Mouse (Mus musculus): ENCODE results near the gene Srrt. TPM values are rescaled to one million over a fixed set of nuclear protein-coding genes. Genes with fewer than 3 reads are reported as not detected.

Srrt gene
- total RNA-seq, 1 experiment: 350 TPM

DNA sequence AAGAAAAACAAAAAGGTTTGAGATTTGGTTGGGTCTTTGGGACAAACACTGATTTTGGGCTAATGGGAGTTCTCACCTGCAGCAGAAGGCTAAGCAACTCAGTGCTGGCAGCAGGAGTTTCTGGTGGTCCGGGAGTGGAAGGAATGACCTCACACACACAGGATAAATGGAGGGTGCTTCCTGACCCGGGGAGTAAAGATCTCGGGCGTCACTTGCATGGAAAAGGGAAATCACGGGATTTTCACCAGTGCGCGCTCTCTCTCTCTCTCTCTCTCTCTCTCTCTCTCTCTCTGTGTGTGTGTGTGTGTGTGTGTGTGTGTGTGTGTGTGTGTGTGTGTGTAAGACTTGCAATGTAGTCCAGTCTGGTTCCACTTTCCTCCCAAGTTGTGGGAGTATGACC, 40.4 kb upstream of the Srrt start:
- in situ Hi-C loops (cut with MboI; ENCODE audit: low sequenced_read_pairs in 2 of 2, unreplicated experiment in 2 of 2): no loop called here
- Histone ChIP-seq H3K9me3 (ENCODE audit: control insufficient read depth, insufficient read depth, low read depth, low read length) (no peaks in the 10 kb centered on the region), H3K4me3 (ENCODE audit: insufficient read depth in 1 of 2, low read depth in 1 of 2, low read length in 2 of 2, poor library complexity in 1 of 2, severe bottlenecking in 1 of 2) (no peak overlapping the region), H3K4me1 (ENCODE audit: control insufficient read depth in 2 of 2, insufficient read depth in 2 of 2, low read length in 2 of 2, poor library complexity in 1 of 2) (peaks cover 3 to 14% of the 10 kb centered on the region in 2 experiments; a peak in 3 of 4 replicates), H3K27ac (ENCODE audit: insufficient read depth, low read depth, low read length, poor library complexity, severe bottlenecking) (no peak overlapping the region), H3K36me3 (ENCODE audit: control insufficient read depth, insufficient read depth, low read length, poor library complexity, severe bottlenecking) (no peaks in the 10 kb centered on the region), H3K9ac (ENCODE audit: insufficient read depth, low read depth, low read length, poor library complexity, severe bottlenecking) (no peak overlapping the region)
- DNase-seq (ENCODE audit: low read depth, low spot score): no peak
- TF ChIP-seq ZC3H11A (IDR thresholded peaks at IDR 0.05; ENCODE audit: borderline replicate concordance, low read depth, low read length) (no peak), MAFK (IDR thresholded peaks at IDR 0.05; ENCODE audit: insufficient read depth, low read depth, low read length) (no peak), HCFC1 (IDR thresholded peaks at IDR 0.05; ENCODE audit: borderline replicate concordance, insufficient read depth, low read length) (no peak), CHD2 (IDR thresholded peaks at IDR 0.05; ENCODE audit: low read depth, low read length) (no peak), ZNF384 (IDR thresholded peaks at IDR 0.05; ENCODE audit: low read depth, low read length) (no peak)

GRCm38 (mm10) chr5:137346983-137347382, 39.5 kb upstream of the Srrt start:
- in situ Hi-C loops (cut with MboI; ENCODE audit: low sequenced_read_pairs in 2 of 2, unreplicated experiment in 2 of 2): no loop called here
- H3K27ac ChIP-seq (ENCODE audit: insufficient read depth, low read depth, low read length, poor library complexity, severe bottlenecking): no peak overlapping the region
- no peak for DNase-seq (ENCODE audit: low read depth, low spot score)

GRCm38 (mm10) chr5:137346388-137346787, 38.9 kb upstream of the Srrt start:
- in situ Hi-C loops (cut with MboI; ENCODE audit: low sequenced_read_pairs in 2 of 2, unreplicated experiment in 2 of 2): no loop called here
- no peak overlapping the region for H3K27ac ChIP-seq (ENCODE audit: insufficient read depth, low read depth, low read length, poor library complexity, severe bottlenecking)
- no peak overlapping the region for H3K9ac ChIP-seq (ENCODE audit: insufficient read depth, low read depth, low read length, poor library complexity, severe bottlenecking)
- no peaks in the 10 kb centered on the region for H3K9me3 ChIP-seq (ENCODE audit: control insufficient read depth, insufficient read depth, low read depth, low read length)
- H3K4me3 ChIP-seq (ENCODE audit: insufficient read depth in 1 of 2, low read depth in 1 of 2, low read length in 2 of 2, poor library complexity in 1 of 2, severe bottlenecking in 1 of 2): no peak overlapping the region
- no peaks in the 10 kb centered on the region for H3K36me3 ChIP-seq (ENCODE audit: control insufficient read depth, insufficient read depth, low read length, poor library complexity, severe bottlenecking)
- peaks cover 3 to 7% of the 10 kb centered on the region in 2 experiments; a peak in 3 of 4 replicates for H3K4me1 ChIP-seq (ENCODE audit: control insufficient read depth in 2 of 2, insufficient read depth in 2 of 2, low read length in 2 of 2, poor library complexity in 1 of 2)
- DNase-seq (ENCODE audit: low read depth, low spot score): no peak
- TF ChIP-seq MAFK (IDR thresholded peaks at IDR 0.05; ENCODE audit: insufficient read depth, low read depth, low read length) (no peak), ZNF384 (IDR thresholded peaks at IDR 0.05; ENCODE audit: low read depth, low read length) (peak; percentile 58; the same call in 1 of the 2 replicates), HCFC1 (IDR thresholded peaks at IDR 0.05; ENCODE audit: borderline replicate concordance, insufficient read depth, low read length) (no peak)

More at GRCm38 (mm10) chr5:137346983-137347382, 39.5 kb upstream of the Srrt start:
- Histone ChIP-seq H3K9ac (ENCODE audit: insufficient read depth, low read depth, low read length, poor library complexity, severe bottlenecking) (no peak overlapping the region), H3K36me3 (ENCODE audit: control insufficient read depth, insufficient read depth, low read length, poor library complexity, severe bottlenecking) (no peaks in the 10 kb centered on the region), H3K4me1 (ENCODE audit: control insufficient read depth in 2 of 2, insufficient read depth in 2 of 2, low read length in 2 of 2, poor library complexity in 1 of 2) (peaks cover 3 to 7% of the 10 kb centered on the region in 2 experiments; a peak in 3 of 4 replicates), H3K9me3 (ENCODE audit: control insufficient read depth, insufficient read depth, low read depth, low read length) (no peaks in the 10 kb centered on the region), H3K4me3 (ENCODE audit: insufficient read depth in 1 of 2, low read depth in 1 of 2, low read length in 2 of 2, poor library complexity in 1 of 2, severe bottlenecking in 1 of 2) (no peak overlapping the region)
- TF ChIP-seq MAFK (IDR thresholded peaks at IDR 0.05; ENCODE audit: insufficient read depth, low read depth, low read length): no peak
- TF ChIP-seq ZC3H11A (IDR thresholded peaks at IDR 0.05; ENCODE audit: borderline replicate concordance, low read depth, low read length): no peak
- TF ChIP-seq HCFC1 (IDR thresholded peaks at IDR 0.05; ENCODE audit: borderline replicate concordance, insufficient read depth, low read length): no peak
- no peak for TF ChIP-seq ZNF384 (IDR thresholded peaks at IDR 0.05; ENCODE audit: low read depth, low read length)
- TF ChIP-seq CHD2 (IDR thresholded peaks at IDR 0.05; ENCODE audit: low read depth, low read length): no peak

DNA sequence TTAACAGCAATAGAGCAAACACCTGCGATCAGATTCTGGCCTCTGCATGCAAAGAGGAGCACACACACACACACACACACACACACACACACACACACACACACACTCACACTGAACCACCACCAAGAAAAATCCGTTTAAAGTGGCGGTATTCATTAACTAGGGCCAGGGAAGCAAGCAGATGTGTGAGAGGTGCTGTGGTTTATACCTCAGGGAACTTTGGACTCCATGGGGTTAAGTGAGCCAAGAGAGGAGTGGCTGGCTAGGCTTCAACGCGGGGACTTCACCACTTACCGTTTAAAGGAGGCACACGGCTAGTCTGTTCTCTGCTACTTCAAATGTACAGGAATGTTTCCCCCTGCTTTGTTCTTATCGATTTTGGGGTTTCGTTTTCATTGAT, 38.3 kb upstream of the Srrt start:
- no peak overlapping the region for H3K9ac ChIP-seq (ENCODE audit: insufficient read depth, low read depth, low read length, poor library complexity, severe bottlenecking)
- no peak for DNase-seq (ENCODE audit: low read depth, low spot score)
- H3K9me3 ChIP-seq (ENCODE audit: control insufficient read depth, insufficient read depth, low read depth, low read length): no peaks in the 10 kb centered on the region
- in situ Hi-C loops (cut with MboI; ENCODE audit: low sequenced_read_pairs in 2 of 2, unreplicated experiment in 2 of 2): no loop called here
- H3K27ac ChIP-seq (ENCODE audit: insufficient read depth, low read depth, low read length, poor library complexity, severe bottlenecking): no peak overlapping the region
- H3K4me3 ChIP-seq (ENCODE audit: insufficient read depth in 1 of 2, low read depth in 1 of 2, low read length in 2 of 2, poor library complexity in 1 of 2, severe bottlenecking in 1 of 2): no peak overlapping the region
- TF ChIP-seq ZNF384 (IDR thresholded peaks at IDR 0.05; ENCODE audit: low read depth, low read length) (no peak; the same call in 1 of the 2 replicates), MAFK (IDR thresholded peaks at IDR 0.05; ENCODE audit: insufficient read depth, low read depth, low read length) (no peak), ZC3H11A (IDR thresholded peaks at IDR 0.05; ENCODE audit: borderline replicate concordance, low read depth, low read length) (no peak), HCFC1 (IDR thresholded peaks at IDR 0.05; ENCODE audit: borderline replicate concordance, insufficient read depth, low read length) (no peak), CHD2 (IDR thresholded peaks at IDR 0.05; ENCODE audit: low read depth, low read length) (no peak)
- peaks cover 3 to 7% of the 10 kb centered on the region in 2 experiments; a peak in 3 of 4 replicates for H3K4me1 ChIP-seq (ENCODE audit: control insufficient read depth in 2 of 2, insufficient read depth in 2 of 2, low read length in 2 of 2, poor library complexity in 1 of 2)
- no peaks in the 10 kb centered on the region for H3K36me3 ChIP-seq (ENCODE audit: control insufficient read depth, insufficient read depth, low read length, poor library complexity, severe bottlenecking)

DNA sequence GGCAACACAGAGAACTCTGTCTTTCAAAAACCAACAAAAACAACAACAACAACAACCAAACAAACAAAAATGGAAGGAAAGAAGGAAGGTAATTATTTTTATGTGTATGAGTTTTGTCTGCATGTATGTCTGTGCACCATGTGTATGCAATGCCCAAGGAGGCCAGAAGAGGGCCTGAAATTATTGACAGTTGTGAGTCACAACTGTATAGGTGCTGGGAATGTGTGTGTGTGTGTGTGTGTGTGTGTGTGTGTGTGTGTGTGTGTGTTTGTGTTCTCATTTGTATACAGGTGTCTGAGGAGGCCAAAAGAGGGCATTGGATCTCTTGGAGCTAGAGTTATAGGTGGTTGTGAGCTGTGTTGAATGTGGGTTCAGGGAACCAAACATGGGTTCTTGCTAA, 36.4 kb upstream of the Srrt start:
- Histone ChIP-seq H3K4me3 (ENCODE audit: insufficient read depth in 1 of 2, low read depth in 1 of 2, low read length in 2 of 2, poor library complexity in 1 of 2, severe bottlenecking in 1 of 2) (no peak overlapping the region), H3K4me1 (ENCODE audit: control insufficient read depth in 2 of 2, insufficient read depth in 2 of 2, low read length in 2 of 2, poor library complexity in 1 of 2) (peaks cover 3 to 17% of the 10 kb centered on the region in 2 experiments; a peak in 3 of 4 replicates), H3K27ac (ENCODE audit: insufficient read depth, low read depth, low read length, poor library complexity, severe bottlenecking) (no peak overlapping the region), H3K9ac (ENCODE audit: insufficient read depth, low read depth, low read length, poor library complexity, severe bottlenecking) (no peak overlapping the region), H3K36me3 (ENCODE audit: control insufficient read depth, insufficient read depth, low read length, poor library complexity, severe bottlenecking) (no peaks in the 10 kb centered on the region), H3K9me3 (ENCODE audit: control insufficient read depth, insufficient read depth, low read depth, low read length) (no peaks in the 10 kb centered on the region)
- DNase-seq (ENCODE audit: low read depth, low spot score): no peak
- TF ChIP-seq HCFC1 (IDR thresholded peaks at IDR 0.05; ENCODE audit: borderline replicate concordance, insufficient read depth, low read length) (no peak), MAFK (IDR thresholded peaks at IDR 0.05; ENCODE audit: insufficient read depth, low read depth, low read length) (no peak), CHD2 (IDR thresholded peaks at IDR 0.05; ENCODE audit: low read depth, low read length) (no peak), ZNF384 (IDR thresholded peaks at IDR 0.05; ENCODE audit: low read depth, low read length) (no peak), ZC3H11A (IDR thresholded peaks at IDR 0.05; ENCODE audit: borderline replicate concordance, low read depth, low read length) (no peak)
- in situ Hi-C loops (cut with MboI; ENCODE audit: low sequenced_read_pairs in 2 of 2, unreplicated experiment in 2 of 2): no loop called here

Measured in ES-E14 (cell line).